ENCODE assay signal across 11 mouse cellular contexts in the genomic region with DNA sequence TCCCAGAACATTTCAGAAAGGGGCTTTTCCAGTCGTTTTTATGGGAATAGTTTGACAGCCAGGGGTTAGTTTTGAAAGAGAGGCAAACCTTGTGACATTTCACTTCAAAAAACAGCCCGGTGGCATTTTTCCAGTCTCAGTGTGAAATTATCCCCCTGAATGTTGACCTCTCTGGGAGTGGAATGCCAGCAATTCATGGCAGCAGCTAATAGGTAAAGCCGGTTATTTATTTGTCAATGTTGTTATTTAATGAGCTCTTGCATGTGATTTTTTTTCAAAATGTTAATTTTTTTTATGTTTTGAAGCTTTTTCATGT. TPM values are rescaled to one million over a fixed set of nuclear protein-coding genes. Genes with fewer than 3 reads are reported as not detected.
A peak's percentile ranks its signal among the peaks of the same experiment; 100 is the strongest.
DNase-seq lines count a peak whose midpoint lies in the region; ATAC-seq lines count a peak whose summit lies in the region.
"Had no signal": no experiment of that assay in that cellular context is flagged by ENCODE, and none has a peak within 500 bp of the region (broad histone marks: within the 10 kb centered on the region; RNA-seq: fewer than 3 reads in every experiment).

No protein-coding gene starts in this region.

- no peak for ATAC-seq in lung, embryonic 16.5 days (ENCODE audit: low read depth)
- no peak for ATAC-seq in neural tube, embryonic 15.5 days (ENCODE audit: low FRiP score)

- no peak overlapping the region; the same call in 1 of the 2 replicates for H3K4me3 ChIP-seq in lung, embryonic 16.5 days (ENCODE audit: low read length)
- H3K4me3 ChIP-seq in neural tube, embryonic 15.5 days (replicated peaks), result no peak overlapping the region
- H3K4me3 ChIP-seq: erythroblast, embryonic 14.5 days had no signal

- no peak overlapping the region for H3K9ac ChIP-seq in lung, embryonic 16.5 days (ENCODE audit: low read length)
- H3K9ac ChIP-seq in neural tube, embryonic 15.5 days (replicated peaks), result 0 out of 2 replicates have a peak overlapping the region, but pooled peaks have one; percentile 47

- H3K36me3 ChIP-seq in lung, embryonic 16.5 days (ENCODE audit: control insufficient read depth, insufficient read depth, low read length), result no peaks in the 10 kb centered on the region
- no peaks in the 10 kb centered on the region for H3K36me3 ChIP-seq in neural tube, embryonic 15.5 days

- peak overlapping the region; percentile 95 for H3K4me2 ChIP-seq in lung, embryonic 16.5 days (ENCODE audit: low read depth, low read length)
- peak overlapping the region; percentile 94 for H3K4me2 ChIP-seq in neural tube, embryonic 15.5 days

- peaks cover 5% of the 10 kb centered on the region; the same call in 1 of the 2 replicates for H3K4me1 ChIP-seq in lung, embryonic 16.5 days (replicated peaks; ENCODE audit: control insufficient read depth, insufficient read depth, low read length)
- peaks cover 13% of the 10 kb centered on the region for H3K4me1 ChIP-seq in neural tube, embryonic 15.5 days

- no peaks in the 10 kb centered on the region for H3K9me3 ChIP-seq in lung, embryonic 16.5 days (ENCODE audit: control insufficient read depth, low read length)
- no peaks in the 10 kb centered on the region for H3K9me3 ChIP-seq in neural tube, embryonic 15.5 days (replicated peaks)

- no peaks in the 10 kb centered on the region for H3K27me3 ChIP-seq in lung, embryonic 16.5 days (ENCODE audit: control insufficient read depth, insufficient read depth, low read depth, low read length)
- no peaks in the 10 kb centered on the region; the same call in 1 of the 2 replicates for H3K27me3 ChIP-seq in neural tube, embryonic 15.5 days (replicated peaks)

- DNase-seq in lung, adult 18-20 months, result no peak
- DNase-seq in forelimb bud, embryonic 11.5 days (ENCODE audit: low read depth, low spot score), result peak; percentile 34
- peak; percentile 53 to 57 for DNase-seq in kidney, postnatal 25 days
- no peak for DNase-seq in adrenal gland, adult 8-10 months
- no peak for DNase-seq in spleen, postnatal 36 days (ENCODE audit: low spot score in 2 of 2)
- DNase-seq in embryo, embryonic 9.5 days (ENCODE audit: extremely low spot score), result no peak
- DNase-seq: layer of hippocampus, adult 9-11 months had no signal

- 18% methylated on average over 3 of the region's 3 CpGs for WGBS in lung, embryonic 16.5 days
- 26% methylated on average over 3 of the region's 3 CpGs for WGBS in neural tube, embryonic 15.5 days

- no peak overlapping the region for H3K27ac ChIP-seq in lung, embryonic 16.5 days (ENCODE audit: low read length)
- no peak overlapping the region for H3K27ac ChIP-seq in neural tube, embryonic 15.5 days (replicated peaks)

RNA-seq across cellular contexts. Expression of a gene that starts 3.8 kb away (rescaled TPM):
- 2.3 and 3.7 TPM in 2 replicates for polyA plus RNA-seq in lung, embryonic 16.5 days (2015; fragmentation: Nextera tagmentation; extraction: Ambion mirVana)
- polyA plus RNA-seq in neural tube, embryonic 15.5 days (2015; fragmentation: Nextera tagmentation; extraction: Ambion mirVana), result 14.0 and 15.2 TPM in 2 replicates
- under 1 TPM in 3 of 4 experiments, not detected in 1; 0.46 to 0.81 (median 0.49) TPM for total RNA-seq in adrenal gland, adult 8-10 months (2022)
- total RNA-seq: megakaryocyte progenitor cell, adult 5-6 weeks had no signal
- polyA plus RNA-seq: erythroblast, embryonic 14.5 days had no signal

Comparison
In these comparisons a context has a peak if more than half of its experiments do, and no peak if none do; other contexts are left out.
1. DNase-seq: peak in forelimb bud, embryonic 11.5 days (single experiment) and kidney, postnatal 25 days (2 of 2); none in lung, adult 18-20 months (0 of 2), adrenal gland, adult 8-10 months (single experiment), spleen, postnatal 36 days (0 of 2) and embryo, embryonic 9.5 days (single experiment).